Mouse (Mus musculus): ENCODE results near the gene Trim24. TPM values are rescaled to one million over a fixed set of nuclear protein-coding genes. Genes with fewer than 3 reads are reported as not detected.

Trim24 gene
- polyA plus RNA-seq, 1 experiment from 2014 or later, result 5.6 TPM

DNA sequence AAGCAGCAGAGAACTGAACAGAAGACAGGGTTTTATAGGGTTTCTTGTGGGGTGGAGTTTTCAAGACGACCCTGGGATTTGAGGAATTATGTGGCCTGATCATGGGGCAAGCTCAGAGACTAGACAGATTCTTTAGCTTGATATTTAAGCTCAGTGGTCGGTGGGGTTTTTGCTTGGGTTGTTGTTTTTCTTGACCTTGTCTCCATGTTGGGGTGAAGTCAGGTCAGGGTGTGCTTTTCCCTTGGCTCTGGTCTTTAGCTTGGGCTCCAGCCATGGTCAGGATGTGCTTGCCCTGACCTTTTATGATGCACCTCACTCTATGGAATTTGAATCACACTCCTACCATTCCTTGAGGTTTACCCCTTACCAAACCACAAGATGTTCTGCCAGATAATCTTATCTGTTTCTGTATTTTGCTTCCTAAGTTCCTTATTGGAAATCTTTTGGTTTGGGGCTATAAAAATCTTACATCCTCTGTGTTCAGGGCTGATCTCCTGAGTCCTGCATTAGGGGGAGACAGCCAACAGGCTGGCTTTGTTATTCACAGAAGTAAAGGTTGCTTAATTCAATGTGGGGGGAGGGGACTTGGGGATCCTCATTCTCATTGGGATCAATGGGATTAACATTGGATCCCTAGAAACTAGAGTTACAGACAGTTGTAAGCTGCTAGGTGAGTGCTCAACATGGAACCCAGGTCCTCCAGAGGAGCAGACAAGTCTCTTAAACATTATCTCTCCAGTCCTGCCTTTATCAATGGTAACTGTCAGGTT is 6.5 kb upstream of the Trim24 start:
- H3K4me3 ChIP-seq (ENCODE audit: low read depth, low read length), result no peak overlapping the region
- TF ChIP-seq CTCF (IDR thresholded peaks at IDR 0.05) (no peak), EP300 (IDR thresholded peaks at IDR 0.05) (no peak)
- H3K36me3 ChIP-seq (ENCODE audit: insufficient read depth, low read length), result no peaks in the 10 kb centered on the region
- no peaks in the 10 kb centered on the region for H3K27me3 ChIP-seq (replicated peaks; ENCODE audit: insufficient read depth, low read length)
- H3K27ac ChIP-seq (ENCODE audit: low read length), result no peak overlapping the region
- H3K4me1 ChIP-seq (ENCODE audit: insufficient read depth, low read depth, low read length), result no peaks in the 10 kb centered on the region
- DNase-seq (ENCODE audit: low spot score) (no peak), ATAC-seq (no peak)
- H3K9ac ChIP-seq (replicated peaks; ENCODE audit: low read depth), result no peak overlapping the region
- H3K9me3 ChIP-seq (ENCODE audit: low read length), result no peaks in the 10 kb centered on the region
- H3K4me2 ChIP-seq (replicated peaks; ENCODE audit: low read depth, low read length), result no peak overlapping the region
- 71% methylated on average over 2 of the region's 2 CpGs for WGBS

DNA sequence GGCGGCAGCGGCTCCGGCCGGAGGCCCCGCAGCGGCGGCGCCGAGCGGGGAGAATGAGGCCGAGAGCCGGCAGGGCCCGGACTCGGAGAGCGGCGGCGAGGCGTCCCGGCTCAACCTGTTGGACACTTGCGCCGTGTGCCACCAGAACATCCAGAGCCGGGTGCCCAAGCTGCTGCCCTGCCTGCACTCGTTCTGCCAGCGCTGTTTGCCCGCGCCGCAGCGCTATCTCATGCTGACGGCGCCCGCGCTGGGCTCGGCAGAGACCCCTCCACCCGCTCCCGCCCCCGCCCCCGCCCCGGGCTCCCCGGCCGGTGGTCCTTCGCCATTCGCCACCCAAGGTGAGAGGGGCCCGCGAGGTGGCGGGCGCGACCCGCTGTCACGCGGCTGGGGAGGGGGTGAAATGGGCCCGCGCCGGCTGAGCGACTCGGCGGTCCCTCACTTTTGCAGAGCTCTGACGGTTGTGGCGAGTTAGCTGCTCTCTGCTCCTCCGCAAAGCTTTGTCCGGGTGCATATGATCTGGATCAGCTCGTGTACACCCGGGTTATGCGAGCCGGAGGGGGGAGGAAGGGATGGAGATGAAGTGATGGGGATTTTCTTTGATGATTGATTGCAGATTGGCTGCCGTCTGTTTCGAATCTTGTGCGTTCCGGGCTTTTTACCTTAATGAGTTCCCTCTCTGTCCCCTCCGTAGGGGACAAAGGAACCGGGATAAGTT is 683 bp downstream of the Trim24 start:
- peak; percentile 39 for ATAC-seq
- DNase-seq (ENCODE audit: low spot score), result peak; percentile 66
- under 1% methylated on average over 44 of the region's 70 CpGs for WGBS

DNA sequence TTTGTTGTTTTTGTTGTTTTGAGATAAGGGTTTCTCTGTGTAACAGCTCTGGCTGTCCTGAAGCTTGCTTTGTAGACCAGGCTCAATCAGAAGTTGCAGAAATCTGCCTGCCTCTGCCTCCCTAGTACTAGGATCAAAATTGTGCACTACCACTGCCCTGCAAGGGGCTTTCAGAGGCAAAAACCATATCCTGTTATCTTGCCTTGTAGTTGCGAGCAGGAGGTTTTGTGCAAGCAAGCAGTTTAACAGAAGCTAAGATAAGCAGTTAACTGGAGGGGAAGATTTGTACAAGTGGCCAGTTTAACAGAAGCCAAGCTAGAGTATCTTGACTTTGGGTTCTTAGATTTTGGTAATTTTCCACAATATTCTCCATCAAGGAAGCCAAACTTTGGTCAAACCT is 2.2 kb downstream of the Trim24 start:
- WGBS, result 89% methylated on average over 1 of the region's 1 CpGs
- Histone ChIP-seq H3K27ac (ENCODE audit: low read length) (no peak overlapping the region), H3K4me1 (ENCODE audit: insufficient read depth, low read depth, low read length) (no peaks in the 10 kb centered on the region), H3K36me3 (ENCODE audit: insufficient read depth, low read length) (no peaks in the 10 kb centered on the region), H3K9me3 (ENCODE audit: low read length) (peaks cover 9% of the 10 kb centered on the region; the same call in 1 of the 2 replicates), H3K4me2 (replicated peaks; ENCODE audit: low read depth, low read length) (no peak overlapping the region), H3K27me3 (replicated peaks; ENCODE audit: insufficient read depth, low read length) (no peaks in the 10 kb centered on the region), H3K4me3 (ENCODE audit: low read depth, low read length) (no peak overlapping the region), H3K9ac (replicated peaks; ENCODE audit: low read depth) (no peak overlapping the region)
- no peak for ATAC-seq
- no peak for TF ChIP-seq EP300 (IDR thresholded peaks at IDR 0.05)
- TF ChIP-seq CTCF (IDR thresholded peaks at IDR 0.05), result no peak
- peak; percentile 20 for DNase-seq (ENCODE audit: low spot score)

More for the DNA sequence above, 683 bp downstream of the Trim24 start:
- Histone ChIP-seq H3K27me3 (replicated peaks; ENCODE audit: insufficient read depth, low read length) (no peaks in the 10 kb centered on the region), H3K27ac (ENCODE audit: low read length) (peak overlapping the region; percentile 98), H3K9ac (replicated peaks; ENCODE audit: low read depth) (peak overlapping the region; percentile 89), H3K4me1 (ENCODE audit: insufficient read depth, low read depth, low read length) (no peaks in the 10 kb centered on the region), H3K36me3 (ENCODE audit: insufficient read depth, low read length) (no peaks in the 10 kb centered on the region), H3K9me3 (ENCODE audit: low read length) (peaks cover 9% of the 10 kb centered on the region; the same call in 1 of the 2 replicates), H3K4me3 (ENCODE audit: low read depth, low read length) (peak overlapping the region; percentile 96), H3K4me2 (replicated peaks; ENCODE audit: low read depth, low read length) (peak overlapping the region; percentile 82)
- TF ChIP-seq EP300 (IDR thresholded peaks at IDR 0.05) (no peak), CTCF (IDR thresholded peaks at IDR 0.05) (no peak)

GRCm38 (mm10) chr6:37873731-37874130 is 3.1 kb downstream of the Trim24 start:
- H3K4me2 ChIP-seq (replicated peaks; ENCODE audit: low read depth, low read length), result no peak overlapping the region
- H3K9ac ChIP-seq (replicated peaks; ENCODE audit: low read depth), result no peak overlapping the region
- TF ChIP-seq CTCF (IDR thresholded peaks at IDR 0.05) (no peak), EP300 (IDR thresholded peaks at IDR 0.05) (no peak)
- peaks cover 9% of the 10 kb centered on the region; the same call in 1 of the 2 replicates for H3K9me3 ChIP-seq (ENCODE audit: low read length)
- H3K4me1 ChIP-seq (ENCODE audit: insufficient read depth, low read depth, low read length), result no peaks in the 10 kb centered on the region
- no peaks in the 10 kb centered on the region for H3K27me3 ChIP-seq (replicated peaks; ENCODE audit: insufficient read depth, low read length)
- no peak for DNase-seq (ENCODE audit: low spot score)
- ATAC-seq, result no peak
- H3K4me3 ChIP-seq (ENCODE audit: low read depth, low read length), result no peak overlapping the region
- no peaks in the 10 kb centered on the region for H3K36me3 ChIP-seq (ENCODE audit: insufficient read depth, low read length)
- no peak overlapping the region for H3K27ac ChIP-seq (ENCODE audit: low read length)

DNA sequence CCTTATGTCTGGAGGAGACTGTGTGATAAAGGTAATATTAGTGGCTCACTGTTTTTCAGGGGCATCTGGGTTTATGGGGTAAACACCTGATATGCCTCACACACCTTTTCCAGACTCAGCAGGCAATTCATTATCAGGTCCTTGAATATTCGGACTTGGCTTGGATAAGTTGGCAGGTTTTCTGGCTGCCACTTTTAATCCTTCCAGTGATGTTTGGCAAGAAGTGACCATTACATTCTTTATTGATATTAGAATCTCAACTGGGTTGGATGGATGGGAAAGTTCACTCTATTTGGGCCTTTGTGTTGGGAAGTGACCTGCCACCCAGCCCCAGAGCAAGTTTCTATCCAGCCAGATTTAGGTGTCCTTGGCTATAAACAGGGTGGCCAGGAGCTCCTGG is 7.6 kb downstream of the Trim24 start:
- Histone ChIP-seq H3K9ac (replicated peaks; ENCODE audit: low read depth) (no peak overlapping the region), H3K4me2 (replicated peaks; ENCODE audit: low read depth, low read length) (no peak overlapping the region), H3K27me3 (replicated peaks; ENCODE audit: insufficient read depth, low read length) (no peaks in the 10 kb centered on the region), H3K36me3 (ENCODE audit: insufficient read depth, low read length) (0 out of 2 replicates have a peak, but pooled peaks cover 5% of the 10 kb centered on the region), H3K4me3 (ENCODE audit: low read depth, low read length) (no peak overlapping the region), H3K9me3 (ENCODE audit: low read length) (peaks cover 8% of the 10 kb centered on the region; the same call in 1 of the 2 replicates), H3K27ac (ENCODE audit: low read length) (no peak overlapping the region), H3K4me1 (ENCODE audit: insufficient read depth, low read depth, low read length) (no peaks in the 10 kb centered on the region)
- DNase-seq (ENCODE audit: low spot score) (no peak), ATAC-seq (no peak)
- 82% methylated on average over 1 of the region's 1 CpGs for WGBS
- TF ChIP-seq CTCF (IDR thresholded peaks at IDR 0.05), result no peak
- no peak for TF ChIP-seq EP300 (IDR thresholded peaks at IDR 0.05)

DNA sequence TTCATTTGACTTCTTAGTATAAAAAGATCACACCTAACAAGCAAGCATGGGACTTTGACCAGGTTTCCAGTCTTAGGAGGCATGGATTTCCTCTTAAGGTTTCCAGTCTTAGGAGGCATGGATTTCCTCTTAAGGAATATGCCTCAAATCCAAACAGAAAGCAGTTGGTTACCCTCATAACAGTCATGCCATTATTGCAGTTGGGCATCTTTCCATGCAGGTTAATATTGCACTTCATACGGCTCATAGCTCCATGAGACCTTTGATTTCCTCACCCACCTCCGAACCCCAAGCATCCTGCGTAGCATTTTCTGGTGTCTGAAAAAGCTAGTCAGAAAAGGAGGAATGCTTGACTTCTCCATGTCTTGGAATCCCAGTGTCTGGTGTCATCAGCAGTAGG is 10.0 kb downstream of the Trim24 start:
- DNase-seq (ENCODE audit: low spot score), result no peak
- 0 out of 2 replicates have a peak, but pooled peaks cover 5% of the 10 kb centered on the region for H3K36me3 ChIP-seq (ENCODE audit: insufficient read depth, low read length)
- no peak overlapping the region for H3K4me3 ChIP-seq (ENCODE audit: low read depth, low read length)
- H3K27me3 ChIP-seq (replicated peaks; ENCODE audit: insufficient read depth, low read length), result no peaks in the 10 kb centered on the region
- no peak overlapping the region for H3K9ac ChIP-seq (replicated peaks; ENCODE audit: low read depth)
- no peak overlapping the region for H3K27ac ChIP-seq (ENCODE audit: low read length)
- H3K4me1 ChIP-seq (ENCODE audit: insufficient read depth, low read depth, low read length), result no peaks in the 10 kb centered on the region
- no peak overlapping the region for H3K4me2 ChIP-seq (replicated peaks; ENCODE audit: low read depth, low read length)
- TF ChIP-seq EP300 (IDR thresholded peaks at IDR 0.05) (no peak), CTCF (IDR thresholded peaks at IDR 0.05) (no peak)
- H3K9me3 ChIP-seq (ENCODE audit: low read length), result no peaks in the 10 kb centered on the region
- 97% methylated on average over 3 of the region's 3 CpGs for WGBS
- no peak for ATAC-seq
